Mouse (Mus musculus): ENCODE results near the gene Acot8.

Gene Acot8

GRCm38 (mm10) chr2:164804533-164805331 is at the start of gene Acot8, which contains the start of gene Zswim3:
Gene Acot8, minus strand, starts transcription at chr2:164804882.
Gene Zswim3, plus strand, starts transcription at chr2:164805098.
- in situ Hi-C loops (cut with MseI, MboI): no loop called here

- in situ Hi-C loops (cut with MseI, MboI): no loop called here
These were observed 45.4 kb upstream of the Acot8 start for GRCm38 (mm10) chr2:164850061-164850460.

GRCm38 (mm10) chr2:164845782-164846181 is 41.1 kb upstream of the Acot8 start:
- in situ Hi-C loops (cut with MseI, MboI): no loop called here

- in situ Hi-C loops (cut with MseI, MboI): no loop called here
These were observed 30.5 kb upstream of the Acot8 start for GRCm38 (mm10) chr2:164835164-164835563.

GRCm38 (mm10) chr2:164834531-164834930 is 29.8 kb upstream of the Acot8 start:
- in situ Hi-C loops (cut with MseI, MboI): no loop called here

- in situ Hi-C loops (cut with MseI, MboI): no loop called here
These were observed 28.8 kb upstream of the Acot8 start, which contains the start of gene Neurl2 for GRCm38 (mm10) chr2:164833314-164833959. Gene Neurl2, minus strand, starts transcription at chr2:164833456.

GRCm38 (mm10) chr2:164832748-164833301 is 28.1 kb upstream of the Acot8 start, which contains the start of gene Ctsa:
Gene Ctsa, plus strand, starts transcription at chr2:164832873.
- in situ Hi-C loops (cut with MseI, MboI): no loop called here

- in situ Hi-C loops (cut with MseI, MboI): no loop called here
These were observed 27.5 kb upstream of the Acot8 start for GRCm38 (mm10) chr2:164832032-164832747.

- in situ Hi-C loops (cut with MseI, MboI): no loop called here
These were observed 26.3 kb upstream of the Acot8 start for GRCm38 (mm10) chr2:164831029-164831428.

GRCm38 (mm10) chr2:164829090-164829489 is 24.4 kb upstream of the Acot8 start:
- in situ Hi-C loops (cut with MseI, MboI): no loop called here

GRCm38 (mm10) chr2:164828437-164828836 is 23.8 kb upstream of the Acot8 start, which contains the start of gene Spata25:
Gene Spata25, minus strand, starts transcription at chr2:164828537.
- in situ Hi-C loops (cut with MseI, MboI): no loop called here

- in situ Hi-C loops (cut with MseI, MboI): no loop called here
These were observed 22.6 kb upstream of the Acot8 start for GRCm38 (mm10) chr2:164827146-164827850.

GRCm38 (mm10) chr2:164825521-164825920 is 20.8 kb upstream of the Acot8 start:
- in situ Hi-C loops (cut with MseI, MboI): no loop called here

- in situ Hi-C loops (cut with MseI, MboI): no loop called here
These were observed 19.3 kb upstream of the Acot8 start for GRCm38 (mm10) chr2:164823969-164824368.

- in situ Hi-C loops (cut with MseI, MboI): no loop called here
These were observed 18.5 kb upstream of the Acot8 start for GRCm38 (mm10) chr2:164823181-164823585.

- in situ Hi-C loops (cut with MseI, MboI): no loop called here
These were observed 18.0 kb upstream of the Acot8 start, which contains the start of gene Zswim1 for GRCm38 (mm10) chr2:164822636-164823165. Gene Zswim1, plus strand, starts transcription at chr2:164822686.

GRCm38 (mm10) chr2:164821060-164821459 is 16.4 kb upstream of the Acot8 start:
- in situ Hi-C loops (cut with MseI, MboI): no loop called here

- in situ Hi-C loops (cut with MseI, MboI): no loop called here
These were observed 13.0 kb upstream of the Acot8 start for GRCm38 (mm10) chr2:164817703-164818102.

- in situ Hi-C loops (cut with MseI, MboI): no loop called here
These were observed 12.5 kb upstream of the Acot8 start for GRCm38 (mm10) chr2:164817206-164817605.

- in situ Hi-C loops (cut with MseI, MboI): no loop called here
These were observed 11.1 kb upstream of the Acot8 start for GRCm38 (mm10) chr2:164815821-164816220.

GRCm38 (mm10) chr2:164815348-164815747 is 10.7 kb upstream of the Acot8 start:
- in situ Hi-C loops (cut with MseI, MboI): no loop called here
